21 mouse cellular contexts compared by ENCODE assay signal in genomic region chr2:32380001-32380500, GRCm38 (mm10). TPM values are rescaled to one million over a fixed set of nuclear protein-coding genes. Genes with fewer than 3 reads are reported as not detected.
DNase-seq lines count a peak whose midpoint lies in the region; ATAC-seq and TF ChIP-seq lines count a peak whose summit lies in the region.
"Had no signal": no experiment of that assay in that cellular context is flagged by ENCODE, and none has a peak within 500 bp of the region (broad histone marks: within the 10 kb centered on the region; RNA-seq: fewer than 3 reads in every experiment).

No protein-coding gene starts in this region.

- DNase-seq in cerebellum, adult 11-12 months = peak; percentile 53
- DNase-seq in cerebellum, adult 11 months = no peak
- DNase-seq in left cerebral cortex, adult 2 months (ENCODE audit: extremely low spot score in 1 of 2, low spot score in 2 of 2) = no peak
- DNase-seq in left cerebral cortex, postnatal 4 days = no peak
- DNase-seq in Muller cell, postnatal 12 days (ENCODE audit: inconsistent ontology term) = peak; percentile 57
- DNase-seq in adrenal gland, postnatal 36 days = peak; percentile 80 to 86
- no peak for DNase-seq in frontal cortex, postnatal 14 days (ENCODE audit: low spot score in 2 of 2)
- DNase-seq: B cell, adult 2 months; cerebellum, adult 9-10 months; heart, postnatal 4 days; kidney, postnatal 4 days; lung, postnatal 10 days; right cerebral cortex, postnatal 14 days; thymus, postnatal 25 days had no signal

- H3K4me3 ChIP-seq in left cerebral cortex, adult 2 months = peak overlapping the region; percentile 88
- H3K4me3 ChIP-seq: megakaryocyte, embryonic 14.5 days had no signal

- peak overlapping the region; percentile 90 for H3K27ac ChIP-seq in left cerebral cortex, adult 2 months
- H3K27ac ChIP-seq: heart, embryonic 13.5 days; intestine, embryonic 15.5 days; liver, embryonic 15.5 days; neural tube, embryonic 13.5 days had no signal

- ATAC-seq in granulocyte monocyte progenitor cell, adult 5-6 weeks (replicated peaks; ENCODE audit: poor library complexity, severe bottlenecking) = no peak
- ATAC-seq: intestine, embryonic 15.5 days had no signal

- intact Hi-C loops in left cerebral cortex, adult 2 months (cut with DNase I) = loop anchor here (2.0 kb wide), 1 partner anchor 17 kb away; no protein-coding TSS in a partner anchor
- intact Hi-C loops in left cerebral cortex, postnatal 4 days (cut with DNase I) = no loop called here

- TF ChIP-seq CTCF in left cerebral cortex, adult 2 months (IDR thresholded peaks at IDR 0.05) = no peak

RNA-seq across cellular contexts. Expression of gene 1110008P14Rik, which starts 1.7 kb away (rescaled TPM):
- total RNA-seq in left cerebral cortex, adult 2 months (2021) = 100 to 1,000 TPM; 341 to 349 TPM
- total RNA-seq in left cerebral cortex, postnatal 4 days (2021) = 100 to 1,000 TPM; 101 to 110 TPM
- 100 to 1,000 TPM; 175 to 184 TPM for total RNA-seq in adrenal gland, postnatal 36 days (2021)
- total RNA-seq in granulocyte monocyte progenitor cell, adult 5-6 weeks (2014; fragmentation: Nextera tagmentation) = 11.7 and 20.7 TPM in 2 replicates
- total RNA-seq in granulocyte monocyte progenitor cell, adult 5-6 weeks (2017) = 5.5 and 11.2 TPM in 2 replicates

RNA-seq across cellular contexts. Expression of gene Lcn2, which starts 8.0 kb away (rescaled TPM):
- 10 to 100 TPM in 1 of 2 experiments, under 1 TPM in 1; 0.44 to 19.4 TPM for total RNA-seq in left cerebral cortex, adult 2 months (2021)
- total RNA-seq in left cerebral cortex, postnatal 4 days (2021) = 1 to 10 TPM; 1.9 TPM
- 1 to 10 TPM; 1.1 to 3.9 TPM for total RNA-seq in adrenal gland, postnatal 36 days (2021)
- total RNA-seq in granulocyte monocyte progenitor cell, adult 5-6 weeks (2014; fragmentation: Nextera tagmentation) = 24.8 and 50.9 TPM in 2 replicates
- 51.1 and 62.2 TPM in 2 replicates for total RNA-seq in granulocyte monocyte progenitor cell, adult 5-6 weeks (2017)
- total RNA-seq: midbrain, postnatal 0 days had no signal

RNA-seq across cellular contexts. Expression of gene Ptges2, which starts 15.6 kb away (rescaled TPM):
- total RNA-seq in left cerebral cortex, adult 2 months (2021) = 10 to 100 TPM; 47.2 to 47.8 TPM
- total RNA-seq in left cerebral cortex, postnatal 4 days (2021) = 10 to 100 TPM; 44.9 to 48.1 TPM
- total RNA-seq in adrenal gland, postnatal 36 days (2021) = 10 to 100 TPM; 58.2 to 58.7 TPM
- 17.8 and 32.2 TPM in 2 replicates for total RNA-seq in granulocyte monocyte progenitor cell, adult 5-6 weeks (2014; fragmentation: Nextera tagmentation)
- 15.2 and 23.4 TPM in 2 replicates for total RNA-seq in granulocyte monocyte progenitor cell, adult 5-6 weeks (2017)

RNA-seq across cellular contexts. Expression of gene Dnm1, which starts 26.9 kb away (rescaled TPM):
- total RNA-seq in left cerebral cortex, adult 2 months (2021) = 1,000 to 10,000 TPM; 1,259 to 1,310 TPM
- total RNA-seq in left cerebral cortex, postnatal 4 days (2021) = 100 to 1,000 TPM; 241 to 308 TPM
- total RNA-seq in adrenal gland, postnatal 36 days (2021) = 10 to 100 TPM; 14.8 to 20.3 TPM
- total RNA-seq in granulocyte monocyte progenitor cell, adult 5-6 weeks (2014; fragmentation: Nextera tagmentation) = 0.85 TPM in 1 of 2 replicates, not detected in the other
- total RNA-seq in granulocyte monocyte progenitor cell, adult 5-6 weeks (2017) = not detected in 2 replicates

RNA-seq across cellular contexts. Expression of gene Ciz1, which starts 27.9 kb away (rescaled TPM):
- total RNA-seq in left cerebral cortex, adult 2 months (2021) = 10 to 100 TPM; 89.7 to 90.1 TPM
- 100 to 1,000 TPM in 1 of 2 experiments, 10 to 100 TPM in 1; 87.7 to 101 TPM for total RNA-seq in left cerebral cortex, postnatal 4 days (2021)
- 10 to 100 TPM; 59.8 to 66.2 TPM for total RNA-seq in adrenal gland, postnatal 36 days (2021)
- total RNA-seq in granulocyte monocyte progenitor cell, adult 5-6 weeks (2014; fragmentation: Nextera tagmentation) = 80.5 and 92.0 TPM in 2 replicates
- 50.8 and 52.0 TPM in 2 replicates for total RNA-seq in granulocyte monocyte progenitor cell, adult 5-6 weeks (2017)

Comparison
In these comparisons a context has a peak if more than half of its experiments do, and no peak if none do; other contexts are left out.
1. DNase-seq: peak in cerebellum, adult 11-12 months (single experiment), Muller cell, postnatal 12 days (single experiment) and adrenal gland, postnatal 36 days (2 of 2); none in cerebellum, adult 11 months (single experiment), left cerebral cortex, adult 2 months (0 of 2), left cerebral cortex, postnatal 4 days (single experiment) and frontal cortex, postnatal 14 days (0 of 2).
2. RNA of gene 1110008P14Rik, which starts 1.7 kb away (total RNA-seq): 341 to 349 TPM in left cerebral cortex, adult 2 months, 175 to 184 TPM in adrenal gland, postnatal 36 days and 101 to 110 TPM in left cerebral cortex, postnatal 4 days; 5.5 to 20.7 TPM in granulocyte monocyte progenitor cell, adult 5-6 weeks; every median in the first group is over 4 times any median in the second.